Mouse (Mus musculus) olfactory bulb, adult 2 months (tissue): ENCODE data around the gene Ldha.

Experiments
- CTCF ChIP-seq: fragments of 200-500 bp; IDR thresholded peaks from 2 replicates; pipeline ENCODE4 v1.5.1; 2012; ENCODE audit warnings: low read depth, mild to moderate bottlenecking, low read length, moderate library complexity; ENCODE audit not compliant: insufficient read depth
- POLR2A ChIP-seq: fragments of 200-500 bp; IDR thresholded peaks from 2 replicates; pipeline ENCODE4 v1.6.1; 2012; ENCODE audit warnings: mild to moderate bottlenecking, low read depth, low read length, moderate library complexity; ENCODE audit not compliant: insufficient read depth

DNA sequence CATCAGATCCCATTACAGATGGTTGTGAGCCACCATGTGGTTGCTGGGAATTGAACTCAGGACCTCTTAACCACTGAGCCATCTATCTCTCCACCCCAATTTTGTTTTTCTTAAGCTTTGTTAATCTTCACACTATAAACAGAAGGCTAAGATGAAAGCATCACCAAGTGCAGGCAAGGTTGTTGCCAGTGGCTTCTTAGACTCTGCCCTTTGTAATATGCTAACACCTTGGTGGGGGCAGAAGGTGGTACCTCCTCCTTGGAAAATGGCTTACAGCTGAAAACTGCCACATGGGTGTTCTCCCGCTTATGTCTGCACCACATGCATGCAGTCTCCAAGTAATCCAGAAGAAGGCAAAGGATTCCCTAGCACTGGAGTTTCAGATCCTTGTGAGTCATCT is 11.4 kb downstream of the Ldha start:
- TF ChIP-seq POLR2A: no peak
- no peak for TF ChIP-seq CTCF
